Mouse (Mus musculus) hindbrain, postnatal 0 days (tissue): ENCODE measurements around the gene Slit1. TPM values are rescaled to one million over a fixed set of nuclear protein-coding genes. Genes with fewer than 3 reads are reported as not detected.
A peak's percentile ranks its signal among the peaks of the same experiment; 100 is the strongest.

Experiments used
- ATAC-seq: fragments of 200-750 bp; cut with Nextera tagmentation; 2 replicates; pipeline ENCODE4 v1.8.0; 2017; ENCODE audit warnings: mild to moderate bottlenecking, moderate TSS enrichment, moderate library complexity
- DNase-seq: peaks from one replicate; pipeline ENCODE4 v3.0.0-alpha.2; 2015; ENCODE audit warnings: low spot score
- H3K27ac ChIP-seq: fragments of 300-500 bp; sonication (generic); 2 replicates; pipeline ENCODE4 v1.5.1; 2014; ENCODE audit warnings: mild to moderate bottlenecking
- H3K27me3 ChIP-seq: fragments of 300-500 bp; sonication (generic); 2 replicates; pipeline ENCODE4 v1.6.1; 2014; ENCODE audit warnings: low read length, mixed read lengths; ENCODE audit not compliant: insufficient read depth
- H3K36me3 ChIP-seq: fragments of 300-500 bp; sonication (generic); 2 replicates; pipeline ENCODE4 v1.6.1; 2014; ENCODE audit warnings: low read length, mixed read lengths; ENCODE audit not compliant: insufficient read depth
- H3K4me1 ChIP-seq: fragments of 300-500 bp; sonication (generic); 2 replicates; pipeline ENCODE4 v1.6.1; 2014; ENCODE audit warnings: antibody characterized with exemption, low read length, mixed read lengths; ENCODE audit not compliant: insufficient read depth
- H3K4me2 ChIP-seq: fragments of 300-500 bp; sonication (generic); 2 replicates; pipeline ENCODE4 v1.6.1; 2014; ENCODE audit warnings: low read depth, mild to moderate bottlenecking, low read length, moderate library complexity, mixed read lengths
- H3K4me3 ChIP-seq: fragments of 300-500 bp; sonication (generic); 2 replicates; pipeline ENCODE4 v1.5.1; 2014; ENCODE audit warnings: low read length
- H3K9ac ChIP-seq: fragments of 300-500 bp; sonication (generic); replicated peaks from 2 replicates; pipeline ENCODE4 v1.6.1; 2014; ENCODE audit warnings: mild to moderate bottlenecking, low read length, moderate library complexity, mixed read lengths
- H3K9me3 ChIP-seq: fragments of 300-500 bp; sonication (generic); 2 replicates; pipeline ENCODE4 v1.6.1; 2016; ENCODE audit warnings: low read length, mixed read lengths
- CTCF ChIP-seq: IDR thresholded peaks from 2 replicates; pipeline ENCODE4 v1.5.1; 2016; ENCODE audit warnings: antibody characterized with exemption, control low read depth, low read depth
- WGBS: fragments of 180-500 bp; shearing (Covaris S2); extraction: QIAGEN DNeasy Blood & Tissue Kit; methylation state at CpG from one replicate; pipeline ENCODE4 v1.1.7; 2014; 5-methylcytosine and 5-hydroxymethylcytosine counted together
- polyA plus RNA-seq: library from polyadenylated mRNA; unstranded; fragments of >200 nt; fragmentation: Nextera tagmentation; extraction: Ambion mirVana; gene quantifications from 2 replicates; pipeline ENCODE4 v1.2.1, GENCODE M21; 2015
- total RNA-seq: library from RNA; depleted of rRNA; stranded (reverse); fragments of >200 nt; gene quantifications from 2 replicates; pipeline ENCODE4 v1.2.3, GENCODE M21; 2014

Gene Slit1
- total and polyA plus RNA-seq, 2 experiments from 2014 or later, result 13.3 to 69.2 TPM

GRCm38 (mm10) chr19:41766628-41767027 is 23.2 kb upstream of the Slit1 start:
- H3K4me1 ChIP-seq, result no peaks in the 10 kb centered on the region
- no peak overlapping the region for H3K4me2 ChIP-seq
- no peak overlapping the region for H3K27ac ChIP-seq
- 88% methylated on average over 5 of the region's 5 CpGs for WGBS
- H3K27me3 ChIP-seq, result no peaks in the 10 kb centered on the region
- no peak overlapping the region for H3K9ac ChIP-seq
- no peak for TF ChIP-seq CTCF
- peak; percentile 38; the same call in 1 of the 2 replicates for ATAC-seq
- no peaks in the 10 kb centered on the region for H3K36me3 ChIP-seq
- H3K9me3 ChIP-seq, result no peaks in the 10 kb centered on the region
- H3K4me3 ChIP-seq, result no peak overlapping the region
- no peak for DNase-seq

GRCm38 (mm10) chr19:41763870-41764660 is 20.6 kb upstream of the Slit1 start:
- 28% methylated on average over 12 of the region's 12 CpGs for WGBS
- ATAC-seq (peak; percentile 78), DNase-seq (peak; percentile 94)
- no peaks in the 10 kb centered on the region for H3K27me3 ChIP-seq
- no peak overlapping the region for H3K9ac ChIP-seq
- H3K4me1 ChIP-seq, result no peaks in the 10 kb centered on the region
- H3K4me2 ChIP-seq, result no peak overlapping the region
- peak; percentile 98 for TF ChIP-seq CTCF
- H3K4me3 ChIP-seq, result no peak overlapping the region
- no peak overlapping the region for H3K27ac ChIP-seq
- no peaks in the 10 kb centered on the region for H3K9me3 ChIP-seq
- H3K36me3 ChIP-seq, result no peaks in the 10 kb centered on the region

- Histone ChIP-seq H3K9me3 (no peaks in the 10 kb centered on the region), H3K36me3 (no peaks in the 10 kb centered on the region), H3K27ac (no peak overlapping the region), H3K4me3 (no peak overlapping the region), H3K9ac (no peak overlapping the region), H3K4me2 (no peak overlapping the region), H3K4me1 (no peaks in the 10 kb centered on the region), H3K27me3 (no peaks in the 10 kb centered on the region)
- DNase-seq (peak; percentile 78), ATAC-seq (no peak)
- TF ChIP-seq CTCF, result peak; percentile 84
- 57% methylated on average over 9 of the region's 9 CpGs for WGBS
Measured at GRCm38 (mm10) chr19:41761529-41761928, 18.1 kb upstream of the Slit1 start.

- TF ChIP-seq CTCF, result peak; percentile 65
- DNase-seq, result peak; percentile 60
- Histone ChIP-seq H3K27me3 (0 out of 2 replicates have a peak, but pooled peaks cover 3% of the 10 kb centered on the region), H3K4me2 (no peak overlapping the region), H3K4me1 (no peaks in the 10 kb centered on the region), H3K4me3 (no peak overlapping the region), H3K9me3 (no peaks in the 10 kb centered on the region), H3K27ac (no peak overlapping the region), H3K36me3 (no peaks in the 10 kb centered on the region), H3K9ac (no peak overlapping the region)
- 76% methylated on average over 6 of the region's 6 CpGs for WGBS
- ATAC-seq, result no peak
Measured at GRCm38 (mm10) chr19:41759765-41760164, 16.3 kb upstream of the Slit1 start.

GRCm38 (mm10) chr19:41759270-41759669 is 15.8 kb upstream of the Slit1 start:
- Histone ChIP-seq H3K27me3 (0 out of 2 replicates have a peak, but pooled peaks cover 3% of the 10 kb centered on the region), H3K36me3 (no peaks in the 10 kb centered on the region), H3K4me3 (no peak overlapping the region), H3K9ac (no peak overlapping the region), H3K9me3 (no peaks in the 10 kb centered on the region), H3K27ac (no peak overlapping the region), H3K4me2 (no peak overlapping the region), H3K4me1 (no peaks in the 10 kb centered on the region)
- TF ChIP-seq CTCF, result no peak
- ATAC-seq, result no peak
- WGBS, result 78% methylated on average over 5 of the region's 5 CpGs
- DNase-seq, result no peak

GRCm38 (mm10) chr19:41754760-41755159 is 11.3 kb upstream of the Slit1 start:
- Histone ChIP-seq H3K27me3 (0 out of 2 replicates have a peak, but pooled peaks cover 3% of the 10 kb centered on the region), H3K4me1 (no peaks in the 10 kb centered on the region), H3K27ac (no peak overlapping the region), H3K4me3 (no peak overlapping the region), H3K36me3 (no peaks in the 10 kb centered on the region), H3K9ac (no peak overlapping the region), H3K9me3 (no peaks in the 10 kb centered on the region), H3K4me2 (no peak overlapping the region)
- WGBS, result 35% methylated on average over 15 of the region's 15 CpGs
- DNase-seq (no peak), ATAC-seq (no peak)
- TF ChIP-seq CTCF, result no peak; the same call in 1 of the 2 replicates

- no peak for DNase-seq
- ATAC-seq, result no peak
- H3K4me1 ChIP-seq, result peaks cover 1% of the 10 kb centered on the region
- H3K4me2 ChIP-seq, result no peak overlapping the region
- no peaks in the 10 kb centered on the region for H3K36me3 ChIP-seq
- WGBS, result 71% methylated on average over 11 of the region's 11 CpGs
- no peak overlapping the region for H3K4me3 ChIP-seq
- H3K27ac ChIP-seq, result no peak overlapping the region
- no peaks in the 10 kb centered on the region for H3K9me3 ChIP-seq
- H3K27me3 ChIP-seq, result 0 out of 2 replicates have a peak, but pooled peaks cover 3% of the 10 kb centered on the region
- TF ChIP-seq CTCF, result peak; percentile 40; the same call in 1 of the 2 replicates
- no peak overlapping the region for H3K9ac ChIP-seq
Measured at GRCm38 (mm10) chr19:41751906-41752305, 8.4 kb upstream of the Slit1 start.
